Mouse (Mus musculus) MEL (cell line): Measurements from ENCODE around the gene Fgfr2.

Experiments used
- CTCF ChIP-seq, 3 experiments: IDR thresholded peaks in 2 of 3; conservative IDR thresholded peaks in 1 of 3; 2 replicates each; pipeline ENCODE4 v1.5.1; 2011 to 2012; ENCODE audit warnings: low read length in 3 of 3, low read depth in 2 of 3, mild to moderate bottlenecking in 2 of 3, improper control_type of control experiment in 1 of 3, inconsistent platforms in 1 of 3, mixed read lengths in 1 of 3, moderate library complexity in 1 of 3; ENCODE audit not compliant: control insufficient read depth in 1 of 3, insufficient read depth in 1 of 3, poor library complexity in 1 of 3, severe bottlenecking in 1 of 3
- NRF1 ChIP-seq: IDR thresholded peaks from 2 replicates; pipeline ENCODE4 v1.6.1; 2014; ENCODE audit warnings: low read depth, mild to moderate bottlenecking, inconsistent platforms, low read length, improper control_type of control experiment, moderate library complexity; ENCODE audit not compliant: poor library complexity, insufficient read depth, severe bottlenecking
- POLR2A ChIP-seq, 2 experiments: IDR thresholded peaks; 2 replicates each; pipeline ENCODE4 v1.6.1; 2011 to 2012; ENCODE audit warnings: low read length in 2 of 2, mild to moderate bottlenecking in 2 of 2, control low read depth in 1 of 2, improper control_type of control experiment in 1 of 2, low read depth in 1 of 2, moderate library complexity in 1 of 2; ENCODE audit not compliant: control insufficient read depth in 1 of 2, insufficient read depth in 1 of 2, poor library complexity in 1 of 2
- TCF12 ChIP-seq: IDR thresholded peaks from 2 replicates; pipeline ENCODE4 v1.6.1; 2014; ENCODE audit warnings: low read depth, mild to moderate bottlenecking, inconsistent platforms, low read length, improper control_type of control experiment, moderate library complexity
- USF1 ChIP-seq: IDR thresholded peaks from 2 replicates; pipeline ENCODE4 v1.6.1; 2014; ENCODE audit warnings: low read depth, mild to moderate bottlenecking, inconsistent platforms, low read length, improper control_type of control experiment, moderate library complexity
- USF2 ChIP-seq, 2 experiments: IDR thresholded peaks; 2 replicates each; pipeline ENCODE4 v1.6.1; 2011 to 2012; ENCODE audit warnings: improper control_type of control experiment in 2 of 2, low read length in 2 of 2, borderline replicate concordance in 1 of 2, inconsistent platforms in 1 of 2, low read depth in 1 of 2, mild to moderate bottlenecking in 1 of 2; ENCODE audit not compliant: insufficient read depth in 1 of 2

GRCm38 (mm10) chr7:132565831-132566230 is 557.3 kb downstream of the Fgfr2 start:
- TF ChIP-seq USF2 (IDR thresholded peaks at IDR 0.05; ENCODE audit: borderline replicate concordance in 1 of 2, insufficient read depth in 1 of 2, low read depth in 1 of 2, low read length in 2 of 2) (no peak), CTCF (IDR thresholded peaks at IDR 0.05 in 2 of 3, conservative IDR thresholded peaks at IDR 0.05 in 1 of 3; ENCODE audit: control insufficient read depth in 1 of 3, insufficient read depth in 1 of 3, low read depth in 2 of 3, low read length in 3 of 3, poor library complexity in 1 of 3, severe bottlenecking in 1 of 3) (no peak), POLR2A (IDR thresholded peaks at IDR 0.05; ENCODE audit: control insufficient read depth in 1 of 2, insufficient read depth in 1 of 2, low read depth in 1 of 2, low read length in 2 of 2, poor library complexity in 1 of 2) (no peak), USF1 (no peak), TCF12 (no peak), NRF1 (no peak)
